Mouse (Mus musculus) cerebellum, adult 18-20 months (tissue): ENCODE data around the gene Cryzl2.

Source experiments
- DNase-seq, 2 experiments: peaks; one replicate each; pipeline ENCODE4 v3.0.0; 2021

The Cryzl2 gene

GRCm38 (mm10) chr1:157458421-157459208 is at the start of gene Cryzl2:
Cryzl2 (plus strand) TSS chr1:157458577.
- peak; percentile 31 to 32 for DNase-seq

DNA sequence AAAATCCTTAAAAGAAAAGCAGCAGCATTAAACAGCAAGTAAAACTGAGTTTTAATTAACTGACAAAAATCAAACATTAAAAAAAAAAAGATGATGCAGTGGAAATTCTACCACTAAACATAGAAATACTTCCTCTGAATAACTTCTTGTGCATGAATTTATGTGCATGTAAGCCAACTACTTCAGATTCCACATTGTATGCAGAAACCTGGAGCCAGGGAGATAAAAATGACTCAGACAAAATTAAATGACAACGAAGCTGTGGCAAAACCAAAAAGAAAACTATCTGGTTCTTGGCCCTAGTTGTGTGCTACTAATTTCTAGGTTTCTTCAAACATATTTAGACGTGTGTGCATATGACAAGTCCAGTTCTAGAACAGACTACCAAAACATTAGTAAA is 48.7 kb upstream of the Cryzl2 start:
- DNase-seq, result no peak

- peak in 1 of 2 experiments; percentile 6 for DNase-seq
Measured at GRCm38 (mm10) chr1:157410937-157411336, 47.4 kb upstream of the Cryzl2 start.

DNA sequence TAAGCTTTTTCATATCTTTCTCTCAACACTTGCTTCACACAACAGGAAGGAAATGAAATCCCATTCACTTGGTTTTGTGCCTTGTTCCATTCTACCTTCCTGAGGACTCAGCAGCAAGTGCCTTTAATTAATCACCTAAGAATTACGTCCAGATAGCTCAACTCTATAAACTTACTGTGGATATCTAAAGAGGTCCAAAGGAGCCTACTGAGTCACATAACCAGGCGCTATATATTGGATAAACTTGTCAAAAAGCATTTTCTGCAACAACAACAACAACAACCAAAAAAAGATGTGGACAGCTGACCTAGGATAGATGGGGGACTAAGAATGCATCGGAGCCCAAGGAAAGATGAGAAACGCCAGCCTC is 47.1 kb upstream of the Cryzl2 start:
- DNase-seq, result no peak

DNA sequence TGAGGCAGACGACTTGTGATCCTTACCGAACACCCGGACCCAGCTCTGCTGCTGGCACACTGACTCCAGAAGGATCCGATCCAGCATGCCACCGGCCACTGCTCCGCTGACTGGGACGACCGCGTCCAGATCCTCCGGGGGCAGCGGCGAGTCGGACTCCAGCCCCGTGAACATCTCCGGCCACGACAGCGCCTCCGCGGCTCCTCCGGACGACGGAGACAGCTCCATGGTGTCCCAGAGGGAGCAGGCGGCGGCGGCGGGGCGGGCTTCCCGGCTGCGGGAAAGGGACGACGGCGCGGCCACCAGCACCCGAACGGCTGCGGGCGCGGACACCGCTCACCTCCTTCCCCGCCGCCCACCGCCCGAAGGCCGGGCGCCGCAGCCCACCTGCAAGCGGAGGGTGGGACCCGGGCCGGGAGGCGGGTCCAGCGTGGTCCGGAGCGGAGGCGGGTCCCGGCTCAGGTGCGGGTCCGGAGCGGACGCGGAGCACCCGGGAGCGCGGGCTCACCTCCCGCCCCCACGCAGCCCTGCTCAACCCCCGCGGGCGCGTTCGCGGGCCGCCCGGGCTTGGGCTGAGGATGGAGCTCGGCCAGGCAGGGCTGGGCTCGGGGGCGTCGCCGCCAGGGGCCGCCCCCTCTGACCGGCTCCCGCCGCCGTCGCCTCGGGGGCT is 46.5 kb upstream of the Cryzl2 start:
- DNase-seq, result peak; percentile 77 to 80

GRCm38 (mm10) chr1:157412454-157413369 is 45.7 kb upstream of the Cryzl2 start, which contains the start of gene Rasal2:
Rasal2 (minus strand) TSS chr1:157412595.
- peak; percentile 96 to 97 for DNase-seq

DNA sequence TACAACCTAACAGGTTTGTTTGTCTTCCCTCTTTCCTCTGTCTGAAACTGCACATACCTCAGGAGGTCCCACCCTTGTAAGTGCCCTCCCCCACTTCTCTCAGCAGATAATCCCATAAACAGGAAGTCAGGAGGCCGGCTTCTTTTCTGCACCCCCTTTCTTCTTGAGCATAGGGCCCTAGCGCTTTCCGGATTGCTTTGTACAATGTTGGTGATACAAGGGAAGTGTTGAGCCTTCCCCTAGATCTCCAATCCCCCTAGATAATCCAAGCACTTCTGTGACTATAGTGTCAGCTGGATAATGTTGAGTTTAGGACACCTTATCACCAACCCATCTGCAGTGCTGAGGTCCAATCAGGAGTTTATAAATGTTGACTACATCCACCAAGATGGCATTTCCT is 42.6 kb upstream of the Cryzl2 start:
- DNase-seq, result no peak

DNA sequence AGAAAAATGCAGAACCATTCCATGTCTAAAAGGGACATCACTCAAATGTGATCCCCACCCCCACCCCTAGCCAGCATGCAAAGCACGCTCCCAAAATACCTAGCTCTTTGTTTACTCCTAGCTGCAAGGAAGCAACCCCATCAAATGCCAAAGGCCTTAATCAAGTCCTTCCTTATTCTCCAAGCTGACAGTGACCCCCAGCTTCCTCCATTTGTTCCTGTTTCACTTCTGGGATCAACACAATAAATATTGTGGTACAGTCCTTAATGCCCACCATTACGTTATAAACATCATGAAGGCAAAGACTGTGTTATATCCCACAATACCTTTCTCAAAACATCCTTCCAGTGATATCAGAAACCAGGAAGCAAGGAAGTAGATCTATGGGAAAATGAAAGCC is 41.7 kb upstream of the Cryzl2 start:
- no peak for DNase-seq

DNA sequence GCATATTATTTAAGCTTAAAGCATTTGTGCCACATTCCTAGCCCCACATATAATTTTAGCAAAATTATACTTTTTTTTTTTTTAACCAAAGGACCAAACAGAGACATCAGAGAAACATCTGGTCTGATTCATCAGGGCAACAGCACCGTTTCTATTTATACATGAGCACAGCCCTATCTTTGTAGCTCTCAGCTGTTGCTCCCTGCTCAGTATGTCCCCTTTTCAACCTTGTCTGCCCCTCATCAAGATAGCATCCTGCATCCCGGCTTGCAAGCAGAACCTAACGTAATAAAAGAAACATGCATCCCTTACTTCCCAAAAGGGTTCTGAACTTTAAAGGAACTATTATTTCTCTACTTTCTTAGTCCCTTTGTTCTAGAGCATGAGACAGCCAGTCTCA is 41.0 kb upstream of the Cryzl2 start:
- DNase-seq, result no peak

DNA sequence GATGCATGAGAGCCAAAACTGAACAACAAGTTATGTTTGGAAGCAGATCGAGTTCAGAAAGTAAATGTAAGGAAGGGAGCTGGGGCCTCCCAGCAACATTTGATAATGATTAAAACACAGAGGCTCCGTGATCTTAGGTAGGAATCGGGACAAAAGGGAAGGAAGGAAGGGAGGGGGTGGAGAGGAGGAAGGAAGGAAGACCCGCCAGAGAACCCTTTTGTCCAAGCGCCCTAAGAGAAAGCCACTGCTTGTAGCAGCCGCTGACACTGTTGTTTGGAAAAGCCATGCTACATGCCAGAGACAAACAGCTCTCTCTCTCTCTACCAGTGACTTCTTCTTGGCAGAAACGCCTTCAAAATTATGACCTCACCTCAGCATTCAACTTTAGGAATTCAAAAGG is 40.5 kb upstream of the Cryzl2 start:
- no peak for DNase-seq

- DNase-seq, result no peak
Measured at GRCm38 (mm10) chr1:157425741-157426427, 32.5 kb upstream of the Cryzl2 start.

DNA sequence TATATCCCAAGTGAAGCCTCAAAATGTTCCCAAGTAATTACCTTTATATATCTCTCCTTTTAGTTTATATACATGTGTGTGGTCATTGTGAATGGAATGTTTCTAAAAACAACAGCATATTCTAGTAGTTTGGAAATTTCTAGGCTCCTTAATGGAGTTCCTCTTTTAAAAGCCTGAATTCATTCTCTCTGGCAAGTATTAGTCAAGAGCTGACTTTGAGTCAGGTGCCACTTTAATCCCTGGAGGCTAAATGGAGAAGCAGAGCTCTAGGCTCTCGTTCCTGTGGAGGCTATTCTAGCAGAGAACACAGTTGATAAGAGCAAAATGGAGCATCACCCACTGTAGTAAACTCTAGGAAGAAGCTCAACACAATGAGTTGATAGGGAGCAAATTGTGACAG is 31.4 kb upstream of the Cryzl2 start:
- DNase-seq, result no peak

DNA sequence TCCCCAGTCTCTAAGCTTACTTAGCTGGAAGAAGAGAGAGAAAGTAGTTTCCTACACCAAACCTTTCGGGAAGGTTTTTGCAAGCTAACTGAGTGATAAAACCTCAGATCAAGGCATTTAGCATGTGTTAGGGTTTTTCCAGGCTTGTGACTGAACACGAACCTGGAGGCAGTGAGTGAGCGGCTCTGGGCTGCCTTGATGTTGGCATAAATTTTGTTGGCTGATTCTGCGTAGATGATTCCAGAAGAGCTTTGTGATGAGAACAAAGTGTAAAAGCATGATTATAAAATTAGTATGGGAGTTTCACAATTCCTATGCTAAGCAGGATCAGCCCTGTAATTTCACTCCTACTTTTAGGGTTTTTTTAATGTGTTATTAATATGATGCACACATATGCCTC is 30.8 kb upstream of the Cryzl2 start:
- no peak for DNase-seq

DNA sequence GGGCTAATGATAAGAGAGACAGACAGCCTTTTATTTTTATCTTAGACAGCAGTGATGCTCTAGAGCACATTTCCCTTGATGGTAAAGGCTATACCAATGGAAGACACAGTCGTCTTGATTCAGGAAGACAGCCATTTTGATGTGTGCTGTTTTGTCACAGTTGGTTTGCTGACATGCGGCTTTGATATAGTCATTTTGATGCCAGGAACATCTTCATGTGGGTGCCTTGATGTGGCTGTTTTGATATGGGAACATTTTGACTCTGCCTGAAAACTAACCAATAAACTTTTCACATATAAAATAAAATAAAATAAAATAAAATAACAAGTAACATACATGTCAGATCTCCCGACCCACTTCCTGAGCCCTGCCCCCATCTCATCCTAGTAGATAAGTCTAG is 30.0 kb upstream of the Cryzl2 start:
- no peak for DNase-seq

- peak; percentile 21 to 26 for DNase-seq
Measured at GRCm38 (mm10) chr1:157433316-157433715, 25.1 kb upstream of the Cryzl2 start.

DNA sequence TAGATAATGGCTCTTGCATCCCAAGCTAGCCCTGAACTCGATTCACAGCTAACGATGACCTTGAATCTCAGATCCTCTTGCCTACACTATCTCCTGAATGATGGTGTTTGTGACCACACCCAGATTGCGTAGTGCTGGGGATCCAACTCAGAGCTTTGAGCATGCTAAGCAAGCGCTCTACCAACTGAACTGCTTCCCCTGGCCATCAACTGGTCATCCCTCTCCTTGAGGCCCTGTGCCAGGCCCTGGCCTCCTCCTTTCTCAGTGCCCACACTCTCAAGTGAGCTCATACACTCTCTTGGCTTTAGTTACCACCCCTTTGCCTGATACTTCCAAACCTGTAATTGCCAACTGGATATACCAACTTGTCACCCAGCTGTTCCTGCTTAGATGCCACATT is 24.0 kb upstream of the Cryzl2 start:
- no peak for DNase-seq

GRCm38 (mm10) chr1:157435926-157436325 is 22.5 kb upstream of the Cryzl2 start:
- no peak for DNase-seq

DNA sequence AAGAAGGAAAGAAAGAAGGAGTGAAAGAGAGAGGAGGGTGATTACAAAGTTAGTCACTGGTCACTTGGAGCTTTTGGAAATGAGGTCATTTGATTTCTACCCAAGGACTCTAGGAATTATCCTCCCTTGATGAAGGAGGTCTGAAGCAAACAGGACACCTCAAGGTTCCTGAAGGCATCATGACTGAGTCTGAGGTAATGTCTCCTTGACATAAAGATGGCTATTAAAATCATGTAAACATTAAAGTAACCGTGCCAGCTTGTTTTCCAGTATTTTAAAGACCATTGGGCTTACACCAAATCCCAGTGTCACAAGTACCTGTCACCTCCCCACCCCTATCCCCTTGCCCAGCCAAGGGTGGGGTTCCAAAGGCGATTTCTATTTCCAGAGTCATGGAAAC is 20.1 kb upstream of the Cryzl2 start:
- no peak for DNase-seq

GRCm38 (mm10) chr1:157439101-157439500 is 19.3 kb upstream of the Cryzl2 start:
- no peak for DNase-seq

- DNase-seq, result no peak
Measured at GRCm38 (mm10) chr1:157439973-157440641, 18.3 kb upstream of the Cryzl2 start.

DNA sequence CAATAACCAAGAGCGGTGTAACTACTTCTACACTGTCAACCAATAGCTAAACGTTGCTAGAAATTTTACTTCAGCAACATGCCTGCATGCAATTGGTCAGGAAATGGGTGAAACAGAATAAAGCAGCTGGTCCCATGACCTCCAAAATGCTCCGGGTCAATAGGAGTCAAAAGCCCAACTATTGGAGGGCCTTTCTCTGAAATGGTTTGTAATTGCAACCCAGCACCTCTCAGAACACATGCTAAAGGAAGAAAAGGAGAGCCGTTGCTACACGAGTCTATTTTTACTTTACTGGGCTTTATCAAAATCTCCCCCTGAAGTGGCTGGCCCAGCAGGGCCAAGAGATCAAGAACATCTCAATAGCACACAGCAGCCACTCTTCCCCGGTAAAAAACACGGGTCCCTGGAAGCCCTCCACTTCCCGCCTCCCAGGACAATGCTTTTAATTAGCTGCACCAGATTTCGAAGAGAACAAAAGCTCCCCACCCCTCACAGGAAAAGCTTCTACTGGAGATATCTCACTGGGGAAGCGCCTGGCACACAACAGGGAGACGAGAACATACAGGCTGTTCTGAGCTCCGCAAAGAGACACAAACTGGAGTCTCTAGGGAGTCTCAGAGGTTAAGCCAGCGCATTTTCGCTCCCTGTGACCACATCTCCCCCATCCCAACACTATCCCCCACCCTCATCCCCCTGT is 15.2 kb upstream of the Cryzl2 start:
- no peak for DNase-seq
